Mouse (Mus musculus): ENCODE measurements around the gene Tph1. TPM values are rescaled to one million over a fixed set of nuclear protein-coding genes. Genes with fewer than 3 reads are reported as not detected.

Tph1 gene
- polyA plus RNA-seq, 1 experiment from 2014 or later, result 0.27 TPM

- 58% methylated on average over 11 of the region's 11 CpGs for WGBS
- Histone ChIP-seq H3K9me3 (no peaks in the 10 kb centered on the region), H3K4me3 (no peak overlapping the region), H3K27me3 (replicated peaks; ENCODE audit: low read depth, poor library complexity, severe bottlenecking) (no peaks in the 10 kb centered on the region), H3K4me1 (peaks cover 22% of the 10 kb centered on the region), H3K36me3 (replicated peaks) (peaks cover 4% of the 10 kb centered on the region), H3K27ac (replicated peaks) (no peak overlapping the region)
- peak; percentile 69 for DNase-seq (ENCODE audit: low spot score)
Measured at GRCm38 (mm10) chr7:46607428-46608055, 64.8 kb downstream of the Tph1 start.

- Histone ChIP-seq H3K36me3 (replicated peaks) (no peaks in the 10 kb centered on the region), H3K4me1 (peaks cover 27% of the 10 kb centered on the region), H3K9me3 (no peaks in the 10 kb centered on the region), H3K27me3 (replicated peaks; ENCODE audit: low read depth, poor library complexity, severe bottlenecking) (no peaks in the 10 kb centered on the region), H3K27ac (replicated peaks) (no peak overlapping the region), H3K4me3 (no peak overlapping the region)
- no peak for DNase-seq (ENCODE audit: low spot score)
- WGBS, result 62% methylated on average over 8 of the region's 8 CpGs
Measured at GRCm38 (mm10) chr7:46607031-46607426, 65.3 kb downstream of the Tph1 start.

GRCm38 (mm10) chr7:46606391-46607030 lies 65.8 kb downstream of the Tph1 start:
- WGBS, result 82% methylated on average over 7 of the region's 7 CpGs
- H3K27me3 ChIP-seq (replicated peaks; ENCODE audit: low read depth, poor library complexity, severe bottlenecking), result no peaks in the 10 kb centered on the region
- no peaks in the 10 kb centered on the region for H3K9me3 ChIP-seq
- no peaks in the 10 kb centered on the region for H3K36me3 ChIP-seq (replicated peaks)
- H3K27ac ChIP-seq (replicated peaks), result no peak overlapping the region
- peaks cover 32% of the 10 kb centered on the region for H3K4me1 ChIP-seq
- H3K4me3 ChIP-seq, result no peak overlapping the region
- DNase-seq (ENCODE audit: low spot score), result peak; percentile 79

GRCm38 (mm10) chr7:46603051-46603450 lies 69.3 kb downstream of the Tph1 start:
- no peaks in the 10 kb centered on the region for H3K36me3 ChIP-seq (replicated peaks)
- H3K27ac ChIP-seq (replicated peaks), result no peak overlapping the region
- H3K27me3 ChIP-seq (replicated peaks; ENCODE audit: low read depth, poor library complexity, severe bottlenecking), result no peaks in the 10 kb centered on the region
- no peak overlapping the region for H3K4me3 ChIP-seq
- 90% methylated on average over 7 of the region's 7 CpGs for WGBS
- H3K9me3 ChIP-seq, result no peaks in the 10 kb centered on the region
- no peak for DNase-seq (ENCODE audit: low spot score)
- peaks cover 41% of the 10 kb centered on the region for H3K4me1 ChIP-seq

GRCm38 (mm10) chr7:46602079-46602478 lies 70.3 kb downstream of the Tph1 start:
- no peaks in the 10 kb centered on the region for H3K27me3 ChIP-seq (replicated peaks; ENCODE audit: low read depth, poor library complexity, severe bottlenecking)
- no peaks in the 10 kb centered on the region for H3K9me3 ChIP-seq
- H3K4me1 ChIP-seq, result peaks cover 44% of the 10 kb centered on the region
- H3K27ac ChIP-seq (replicated peaks), result peak overlapping the region; percentile 61
- no peaks in the 10 kb centered on the region for H3K36me3 ChIP-seq (replicated peaks)
- peak; percentile 28 for DNase-seq (ENCODE audit: low spot score)
- H3K4me3 ChIP-seq, result no peak overlapping the region
- 63% methylated on average over 4 of the region's 4 CpGs for WGBS

- Histone ChIP-seq H3K4me3 (no peak overlapping the region), H3K4me1 (peaks cover 43% of the 10 kb centered on the region), H3K27me3 (replicated peaks; ENCODE audit: low read depth, poor library complexity, severe bottlenecking) (no peaks in the 10 kb centered on the region), H3K36me3 (replicated peaks) (no peaks in the 10 kb centered on the region), H3K27ac (replicated peaks) (peak overlapping the region; percentile 61), H3K9me3 (no peaks in the 10 kb centered on the region)
- peak; percentile 39 for DNase-seq (ENCODE audit: low spot score)
- 57% methylated on average over 5 of the region's 5 CpGs for WGBS
Measured at GRCm38 (mm10) chr7:46601097-46601496, 71.2 kb downstream of the Tph1 start.

GRCm38 (mm10) chr7:46597006-46597405 lies 75.3 kb downstream of the Tph1 start:
- DNase-seq (ENCODE audit: low spot score), result no peak
- Histone ChIP-seq H3K27ac (replicated peaks) (no peak overlapping the region), H3K27me3 (replicated peaks; ENCODE audit: low read depth, poor library complexity, severe bottlenecking) (no peaks in the 10 kb centered on the region), H3K9me3 (no peaks in the 10 kb centered on the region), H3K4me3 (no peak overlapping the region), H3K36me3 (replicated peaks) (no peaks in the 10 kb centered on the region), H3K4me1 (peaks cover 18% of the 10 kb centered on the region)
- 86% methylated on average over 2 of the region's 2 CpGs for WGBS

Other genes with a start within 250 kb of the Tph1 start
- gene Sergef, start 32.7 kb downstream of the Tph1 start, polyA plus RNA-seq (2016; fragmentation: Nextera tagmentation; extraction: Ambion mirVana), result 12.7 and 13.4 TPM in 2 replicates
- gene Saal1, start 38.1 kb upstream of the Tph1 start, polyA plus RNA-seq (2016; fragmentation: Nextera tagmentation; extraction: Ambion mirVana), result 40.7 and 46.0 TPM in 2 replicates
- gene Saa3, start 43.2 kb upstream of the Tph1 start, polyA plus RNA-seq (2016; fragmentation: Nextera tagmentation; extraction: Ambion mirVana), result not detected in 2 replicates
- gene Saa4, start 60.1 kb upstream of the Tph1 start, polyA plus RNA-seq (2016; fragmentation: Nextera tagmentation; extraction: Ambion mirVana), result not detected in 2 replicates
- gene Saa1, start 70.4 kb upstream of the Tph1 start, polyA plus RNA-seq (2016; fragmentation: Nextera tagmentation; extraction: Ambion mirVana), result 1.3 and 1.5 TPM in 2 replicates
- gene Saa2, start 79.3 kb upstream of the Tph1 start, polyA plus RNA-seq (2016; fragmentation: Nextera tagmentation; extraction: Ambion mirVana), result 1.5 and 1.8 TPM in 2 replicates
- gene Hps5, start 123.5 kb upstream of the Tph1 start, polyA plus RNA-seq (2016; fragmentation: Nextera tagmentation; extraction: Ambion mirVana), result 17.6 and 19.2 TPM in 2 replicates
- 49.3 and 50.6 TPM in 2 replicates for gene Gtf2h1, start 123.6 kb upstream of the Tph1 start, polyA plus RNA-seq (2016; fragmentation: Nextera tagmentation; extraction: Ambion mirVana)
- 2,643 and 3,168 TPM in 2 replicates for gene Ldha, start 168.9 kb upstream of the Tph1 start, polyA plus RNA-seq (2016; fragmentation: Nextera tagmentation; extraction: Ambion mirVana)
- 0.31 TPM in 1 of 2 replicates, not detected in the other for gene Ldhc, start 188.7 kb upstream of the Tph1 start, polyA plus RNA-seq (2016; fragmentation: Nextera tagmentation; extraction: Ambion mirVana)
- 260 and 265 TPM in 2 replicates for gene Tsg101, start 247.4 kb upstream of the Tph1 start, polyA plus RNA-seq (2016; fragmentation: Nextera tagmentation; extraction: Ambion mirVana)

Measured in embryonic facial prominence, embryonic 10.5 days (tissue).